Mouse (Mus musculus) liver (tissue): ENCODE measurements at regions not wholly inside any gene's neighbourhood (a gene's known extent, or its start where the extent isn't known, plus 50 kb on each side); places are given as distances from the start of the nearest gene placed in this dataset.

ENCODE experiments used
- DNase-seq: peaks from one replicate; pipeline ENCODE4 v3.0.0-alpha.2; 2020; ENCODE audit warnings: mixed read lengths

- peak; percentile 84 for DNase-seq
These were observed 216.2 kb downstream of the Epha4 start for GRCm38 (mm10) chr1:77298713-77299132.

GRCm38 (mm10) chr1:77300806-77301205 is 214.1 kb downstream of the Epha4 start:
- DNase-seq: no peak

- DNase-seq: no peak
These were observed 210.1 kb downstream of the Epha4 start for GRCm38 (mm10) chr1:77304770-77305169.

- no peak for DNase-seq
These were observed 207.1 kb downstream of the Epha4 start for GRCm38 (mm10) chr1:77307745-77308144.

GRCm38 (mm10) chr1:77313119-77313518 is 201.8 kb downstream of the Epha4 start:
- no peak for DNase-seq

- no peak for DNase-seq
These were observed 199.5 kb downstream of the Epha4 start for GRCm38 (mm10) chr1:77315347-77315746.

- no peak for DNase-seq
These were observed 198.7 kb downstream of the Epha4 start for GRCm38 (mm10) chr1:77316198-77316597.
